Mouse (Mus musculus) neural tube, embryonic 14.5 days (tissue): ENCODE data around the gene Prelid3b. TPM values are rescaled to one million over a fixed set of nuclear protein-coding genes. Genes with fewer than 3 reads are reported as not detected.

Source experiments
- ATAC-seq: fragments of 200-750 bp; cut with Nextera tagmentation; 2 replicates; pipeline ENCODE4 v1.8.0; 2017; ENCODE audit warnings: low read depth, mild to moderate bottlenecking, moderate TSS enrichment, moderate library complexity
- H3K27ac ChIP-seq: fragments of 300-500 bp; sonication (generic); 2 replicates; pipeline ENCODE4 v1.5.1; 2014; ENCODE audit warnings: low read depth, mild to moderate bottlenecking, control low read depth, low read length, moderate library complexity, mixed read lengths
- H3K27me3 ChIP-seq: fragments of 300-500 bp; sonication (generic); 2 replicates; pipeline ENCODE4 v1.6.1; 2014; ENCODE audit warnings: low read length; ENCODE audit not compliant: control insufficient read depth, insufficient read depth
- H3K36me3 ChIP-seq: fragments of 300-500 bp; sonication (generic); 2 replicates; pipeline ENCODE4 v1.6.1; 2014; ENCODE audit warnings: low read length, mixed read lengths; ENCODE audit not compliant: control insufficient read depth, insufficient read depth
- H3K4me1 ChIP-seq: fragments of 300-500 bp; sonication (generic); 2 replicates; pipeline ENCODE4 v1.6.1; 2014; ENCODE audit warnings: low read length; ENCODE audit not compliant: control insufficient read depth, insufficient read depth
- H3K4me2 ChIP-seq: fragments of 300-500 bp; sonication (generic); 2 replicates; pipeline ENCODE4 v1.6.1; 2014; ENCODE audit warnings: mild to moderate bottlenecking, low read depth, low read length, control low read depth
- H3K4me3 ChIP-seq: fragments of 300-500 bp; sonication (generic); 2 replicates; pipeline ENCODE4 v1.5.1; 2014; ENCODE audit warnings: low read depth, low read length, control low read depth, mixed read lengths
- H3K9ac ChIP-seq: fragments of 300-500 bp; sonication (generic); replicated peaks from 2 replicates; pipeline ENCODE4 v1.6.1; 2014; ENCODE audit warnings: low read depth, mild to moderate bottlenecking, control low read depth, low read length, mixed read lengths
- H3K9me3 ChIP-seq: fragments of 300-500 bp; sonication (generic); 2 replicates; pipeline ENCODE4 v1.6.1; 2016; ENCODE audit warnings: low read length; ENCODE audit not compliant: control insufficient read depth
- WGBS: fragments of 180-500 bp; shearing (Covaris S2); extraction: QIAGEN DNeasy Blood & Tissue Kit; methylation state at CpG from one replicate; pipeline ENCODE4 v1.1.7; 2014; 5-methylcytosine and 5-hydroxymethylcytosine counted together
- polyA plus RNA-seq: library from polyadenylated mRNA; unstranded; fragments of >200 nt; fragmentation: Nextera tagmentation; extraction: Ambion mirVana; gene quantifications from 2 replicates; pipeline ENCODE4 v1.2.1, GENCODE M21; 2014

Gene Prelid3b
- polyA plus RNA-seq, 1 experiment from 2014 or later: 112 TPM

DNA sequence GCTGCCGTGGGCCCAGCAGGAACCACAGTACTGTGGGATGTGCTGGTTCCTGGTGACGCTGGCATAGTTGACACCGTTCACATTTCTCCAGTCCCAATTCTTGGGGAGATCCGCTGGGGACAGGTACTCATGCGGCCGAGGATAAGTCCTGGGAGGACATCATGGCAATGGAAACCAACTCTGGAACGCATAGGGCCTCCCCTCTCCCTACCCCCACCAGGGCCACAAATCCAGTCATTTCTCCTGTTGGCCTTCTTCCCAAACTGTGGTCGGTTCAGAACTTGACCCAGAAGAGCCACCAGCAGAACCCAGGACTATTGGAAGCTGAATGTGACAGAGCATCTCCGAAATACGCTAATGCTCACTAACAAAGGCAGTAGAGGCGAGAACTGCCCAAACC lies 34.7 kb downstream of the Prelid3b start:
- ATAC-seq: peak; percentile 23; the same call in 1 of the 2 replicates

GRCm38 (mm10) chr2:174437697-174437982 lies 35.2 kb downstream of the Prelid3b start:
- Histone ChIP-seq H3K27me3 (no peaks in the 10 kb centered on the region), H3K36me3 (no peaks in the 10 kb centered on the region), H3K27ac (no peak overlapping the region), H3K4me3 (no peak overlapping the region), H3K9ac (no peak overlapping the region), H3K4me2 (peak overlapping the region; percentile 62), H3K9me3 (no peaks in the 10 kb centered on the region), H3K4me1 (peaks cover 6% of the 10 kb centered on the region; the same call in 1 of the 2 replicates)
- ATAC-seq: no peak
- WGBS: 95% methylated on average over 4 of the region's 4 CpGs

More for the DNA sequence above, 34.7 kb downstream of the Prelid3b start:
- peak overlapping the region; percentile 37 for H3K4me3 ChIP-seq
- H3K36me3 ChIP-seq: no peaks in the 10 kb centered on the region
- 69% methylated on average over 11 of the region's 11 CpGs for WGBS
- H3K4me1 ChIP-seq: peaks cover 6% of the 10 kb centered on the region; the same call in 1 of the 2 replicates
- peak overlapping the region; percentile 62 for H3K4me2 ChIP-seq
- no peak overlapping the region for H3K27ac ChIP-seq
- peak overlapping the region; percentile 43 for H3K9ac ChIP-seq
- no peaks in the 10 kb centered on the region for H3K9me3 ChIP-seq
- no peaks in the 10 kb centered on the region for H3K27me3 ChIP-seq

GRCm38 (mm10) chr2:174436916-174437696 lies 35.8 kb downstream of the Prelid3b start:
- Histone ChIP-seq H3K4me2 (no peak overlapping the region), H3K27ac (no peak overlapping the region)
- 97% methylated on average over 7 of the region's 7 CpGs for WGBS

DNA sequence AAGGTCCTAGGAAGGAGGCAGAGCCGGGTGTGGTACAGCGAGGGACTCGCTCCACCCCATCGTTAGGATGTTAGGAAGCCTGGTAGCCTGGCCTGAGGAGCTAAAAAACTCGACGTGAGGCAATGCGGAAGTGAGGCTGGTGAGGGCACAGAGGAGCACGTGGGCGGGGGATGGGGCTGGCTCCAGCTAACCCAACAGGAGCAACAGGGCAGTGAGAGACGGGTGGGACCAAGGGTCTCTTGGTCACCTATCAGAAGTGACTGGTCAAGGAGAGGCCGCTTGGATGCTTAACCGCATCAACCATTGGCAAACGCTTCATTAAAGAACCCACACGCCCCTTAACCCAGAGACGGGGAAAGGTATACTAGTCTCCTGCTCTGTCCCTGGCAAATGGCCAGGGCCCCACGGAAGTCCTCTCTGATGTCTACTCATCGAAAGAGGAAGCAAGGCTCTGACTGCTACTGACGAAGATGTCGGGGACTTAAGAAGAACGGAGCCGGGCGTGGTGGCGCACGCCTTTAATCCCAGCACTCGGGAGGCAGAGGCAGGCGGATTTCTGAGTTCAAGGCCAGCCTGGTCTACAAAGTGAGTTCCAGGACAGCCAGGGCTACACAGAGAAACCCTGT lies 36.7 kb downstream of the Prelid3b start:
- 93% methylated on average over 26 of the region's 26 CpGs for WGBS
- peaks cover 6% of the 10 kb centered on the region; the same call in 1 of the 2 replicates for H3K4me1 ChIP-seq
- no peak overlapping the region for H3K9ac ChIP-seq
- no peaks in the 10 kb centered on the region for H3K27me3 ChIP-seq
- no peak for ATAC-seq
- no peak overlapping the region for H3K27ac ChIP-seq
- H3K9me3 ChIP-seq: no peaks in the 10 kb centered on the region
- no peaks in the 10 kb centered on the region for H3K36me3 ChIP-seq
- H3K4me2 ChIP-seq: no peak overlapping the region
- H3K4me3 ChIP-seq: no peak overlapping the region

More at GRCm38 (mm10) chr2:174436916-174437696, 35.8 kb downstream of the Prelid3b start:
- Histone ChIP-seq H3K27me3 (no peaks in the 10 kb centered on the region), H3K9me3 (no peaks in the 10 kb centered on the region), H3K4me3 (no peak overlapping the region), H3K36me3 (no peaks in the 10 kb centered on the region), H3K9ac (no peak overlapping the region), H3K4me1 (peaks cover 6% of the 10 kb centered on the region; the same call in 1 of the 2 replicates)
- ATAC-seq: no peak

GRCm38 (mm10) chr2:174434943-174435342 lies 37.9 kb downstream of the Prelid3b start:
- WGBS: 98% methylated on average over 9 of the region's 9 CpGs
- Histone ChIP-seq H3K4me1 (peaks cover 6% of the 10 kb centered on the region; the same call in 1 of the 2 replicates), H3K27me3 (no peaks in the 10 kb centered on the region), H3K9ac (no peak overlapping the region), H3K27ac (no peak overlapping the region), H3K4me3 (no peak overlapping the region), H3K4me2 (no peak overlapping the region), H3K9me3 (no peaks in the 10 kb centered on the region), H3K36me3 (no peaks in the 10 kb centered on the region)
- no peak for ATAC-seq

GRCm38 (mm10) chr2:174428996-174429591 lies 43.8 kb downstream of the Prelid3b start:
- Histone ChIP-seq H3K27me3 (no peaks in the 10 kb centered on the region), H3K9ac (no peak overlapping the region), H3K9me3 (no peaks in the 10 kb centered on the region), H3K27ac (0 out of 2 replicates have a peak overlapping the region, but pooled peaks have one; percentile 12), H3K36me3 (peaks cover 30% of the 10 kb centered on the region), H3K4me2 (no peak overlapping the region), H3K4me1 (no peaks in the 10 kb centered on the region), H3K4me3 (no peak overlapping the region)
- 65% methylated on average over 10 of the region's 10 CpGs for WGBS
- ATAC-seq: peak; percentile 63

DNA sequence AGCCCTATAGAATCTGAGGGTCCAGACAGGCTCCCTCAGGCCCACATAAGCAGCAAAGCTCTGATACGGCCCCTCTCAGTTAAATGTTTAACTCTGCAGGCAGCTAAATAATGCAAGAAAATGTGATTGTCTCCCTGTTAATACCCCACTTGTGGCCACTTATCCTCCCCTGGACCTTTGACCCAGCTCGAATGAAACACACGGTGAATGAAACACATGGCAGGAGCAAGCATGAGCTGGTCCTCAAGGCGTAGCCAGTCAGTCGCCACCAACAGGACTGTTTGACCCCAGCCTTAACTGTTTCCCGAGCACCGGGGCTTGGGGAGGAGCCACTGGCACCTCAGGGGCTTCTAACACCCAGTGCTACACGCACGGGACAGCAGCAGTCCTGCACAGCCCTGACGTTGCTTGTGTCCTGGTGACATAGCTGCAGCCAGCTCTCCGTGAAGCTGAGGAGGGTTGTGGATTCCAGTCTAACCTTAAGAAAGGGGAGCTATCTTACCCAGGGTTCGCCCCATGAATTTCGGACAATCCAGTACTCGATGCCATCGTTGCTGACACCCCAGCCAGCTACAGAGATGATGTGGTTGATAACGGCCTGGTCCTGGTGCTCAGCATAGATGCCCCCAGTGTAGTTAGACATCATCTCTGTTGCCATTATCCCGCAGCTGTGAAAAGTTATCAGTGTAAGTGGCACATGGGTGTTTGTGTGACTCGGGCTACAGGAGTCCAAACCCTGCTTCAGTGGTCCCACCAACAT lies 44.6 kb downstream of the Prelid3b start:
- Histone ChIP-seq H3K9me3 (no peaks in the 10 kb centered on the region), H3K27ac (no peak overlapping the region), H3K4me1 (no peaks in the 10 kb centered on the region), H3K4me3 (no peak overlapping the region), H3K4me2 (no peak overlapping the region), H3K9ac (no peak overlapping the region), H3K27me3 (no peaks in the 10 kb centered on the region), H3K36me3 (peaks cover 32% of the 10 kb centered on the region)
- no peak for ATAC-seq
- 84% methylated on average over 18 of the region's 18 CpGs for WGBS

DNA sequence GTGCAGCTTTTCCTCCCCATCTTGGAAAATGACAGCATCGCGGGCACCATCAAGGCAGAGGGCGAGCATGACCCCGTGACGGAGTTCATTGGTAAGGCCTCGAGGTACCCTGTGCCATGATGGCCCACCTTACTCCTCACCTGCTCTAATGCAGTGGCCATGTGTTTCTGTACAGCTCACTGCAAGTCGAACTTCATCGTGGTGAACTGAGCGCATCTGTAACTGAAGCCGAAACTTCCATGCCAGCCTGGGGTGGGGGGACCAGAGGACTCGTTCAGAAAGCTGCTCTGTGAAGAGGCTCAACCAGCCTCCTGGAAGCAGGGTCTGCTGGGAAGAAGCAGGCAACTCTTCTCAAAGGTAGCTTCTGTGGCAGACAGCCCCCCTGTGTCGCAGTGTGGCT lies 46.0 kb downstream of the Prelid3b start:
- Histone ChIP-seq H3K4me2 (no peak overlapping the region), H3K27ac (no peak overlapping the region), H3K4me1 (no peaks in the 10 kb centered on the region), H3K4me3 (no peak overlapping the region), H3K9me3 (no peaks in the 10 kb centered on the region), H3K9ac (no peak overlapping the region), H3K27me3 (no peaks in the 10 kb centered on the region), H3K36me3 (peaks cover 38% of the 10 kb centered on the region)
- ATAC-seq: no peak
- 96% methylated on average over 12 of the region's 12 CpGs for WGBS
